Mouse (Mus musculus): Measurements from ENCODE around the gene Kcnh2. TPM values are rescaled to one million over a fixed set of nuclear protein-coding genes. Genes with fewer than 3 reads are reported as not detected.

Kcnh2 gene
- polyA plus RNA-seq, 1 experiment from 2014 or later, result 5.5 TPM

- peaks cover 25% of the 10 kb centered on the region for H3K27me3 ChIP-seq (ENCODE audit: insufficient read depth, low read length)
- H3K9me3 ChIP-seq (ENCODE audit: low read depth, low read length), result no peaks in the 10 kb centered on the region
- H3K4me2 ChIP-seq, result peak overlapping the region; percentile 98
- H3K4me3 ChIP-seq (ENCODE audit: low read depth, low read length), result peak overlapping the region; percentile 39; the same call in 1 of the 2 replicates
- ATAC-seq (ENCODE audit: insufficient read depth), result no peak
- peak; percentile 62 for DNase-seq
- peaks cover 61% of the 10 kb centered on the region for H3K4me1 ChIP-seq (ENCODE audit: insufficient read depth)
- H3K9ac ChIP-seq, result no peak overlapping the region
- no peak overlapping the region for H3K27ac ChIP-seq (ENCODE audit: low read depth)
- no peaks in the 10 kb centered on the region for H3K36me3 ChIP-seq (ENCODE audit: insufficient read depth)
- no peak for TF ChIP-seq CTCF (IDR thresholded peaks at IDR 0.05; ENCODE audit: low read depth)
- 24% methylated on average over 7 of the region's 7 CpGs for WGBS
Observed at GRCm38 (mm10) chr5:24347186-24347875, 4.1 kb downstream of the Kcnh2 start.

- Histone ChIP-seq H3K27me3 (ENCODE audit: insufficient read depth, low read length) (peaks cover 23% of the 10 kb centered on the region), H3K4me3 (ENCODE audit: low read depth, low read length) (no peak overlapping the region), H3K27ac (ENCODE audit: low read depth) (no peak overlapping the region), H3K9me3 (ENCODE audit: low read depth, low read length) (no peaks in the 10 kb centered on the region), H3K36me3 (ENCODE audit: insufficient read depth) (no peaks in the 10 kb centered on the region), H3K4me1 (ENCODE audit: insufficient read depth) (peaks cover 62% of the 10 kb centered on the region), H3K4me2 (no peak overlapping the region), H3K9ac (no peak overlapping the region)
- WGBS, result 78% methylated on average over 7 of the region's 7 CpGs
- DNase-seq (no peak), ATAC-seq (ENCODE audit: insufficient read depth) (no peak)
- TF ChIP-seq CTCF (IDR thresholded peaks at IDR 0.05; ENCODE audit: low read depth), result no peak
Observed at GRCm38 (mm10) chr5:24346313-24346712, 5.1 kb downstream of the Kcnh2 start.

- Histone ChIP-seq H3K27ac (ENCODE audit: low read depth) (peak overlapping the region; percentile 54; the same call in 1 of the 2 replicates), H3K9me3 (ENCODE audit: low read depth, low read length) (no peaks in the 10 kb centered on the region), H3K9ac (peak overlapping the region; percentile 5; the same call in 1 of the 2 replicates), H3K4me2 (peak overlapping the region; percentile 43), H3K4me3 (ENCODE audit: low read depth, low read length) (no peak overlapping the region), H3K27me3 (ENCODE audit: insufficient read depth, low read length) (peaks cover 7% of the 10 kb centered on the region; the same call in 1 of the 2 replicates), H3K36me3 (ENCODE audit: insufficient read depth) (no peaks in the 10 kb centered on the region), H3K4me1 (ENCODE audit: insufficient read depth) (peaks cover 52% of the 10 kb centered on the region)
- no peak for TF ChIP-seq CTCF (IDR thresholded peaks at IDR 0.05; ENCODE audit: low read depth)
- 13% methylated on average over 12 of the region's 12 CpGs for WGBS
- peak; percentile 85 for DNase-seq
- ATAC-seq (ENCODE audit: insufficient read depth), result peak; percentile 83
Observed at GRCm38 (mm10) chr5:24344477-24345051, 6.8 kb downstream of the Kcnh2 start.

- Histone ChIP-seq H3K9me3 (ENCODE audit: low read depth, low read length) (no peaks in the 10 kb centered on the region), H3K9ac (no peak overlapping the region), H3K4me2 (peak overlapping the region; percentile 43), H3K27me3 (ENCODE audit: insufficient read depth, low read length) (peaks cover 1% of the 10 kb centered on the region; the same call in 1 of the 2 replicates), H3K27ac (ENCODE audit: low read depth) (peak overlapping the region; percentile 54; the same call in 1 of the 2 replicates), H3K4me3 (ENCODE audit: low read depth, low read length) (no peak overlapping the region), H3K4me1 (ENCODE audit: insufficient read depth) (peaks cover 50% of the 10 kb centered on the region), H3K36me3 (ENCODE audit: insufficient read depth) (no peaks in the 10 kb centered on the region)
- WGBS, result 17% methylated on average over 2 of the region's 2 CpGs
- no peak for ATAC-seq (ENCODE audit: insufficient read depth)
- TF ChIP-seq CTCF (IDR thresholded peaks at IDR 0.05; ENCODE audit: low read depth), result no peak
- DNase-seq, result peak; percentile 53
Observed at GRCm38 (mm10) chr5:24343977-24344436, 7.4 kb downstream of the Kcnh2 start.

- 0 out of 2 replicates have a peak overlapping the region, but pooled peaks have one; percentile 43 for H3K4me2 ChIP-seq
- no peak overlapping the region for H3K27ac ChIP-seq (ENCODE audit: low read depth)
- no peak overlapping the region for H3K9ac ChIP-seq
- TF ChIP-seq CTCF (IDR thresholded peaks at IDR 0.05; ENCODE audit: low read depth), result no peak
- peaks cover 44% of the 10 kb centered on the region for H3K4me1 ChIP-seq (ENCODE audit: insufficient read depth)
- no peak for ATAC-seq (ENCODE audit: insufficient read depth)
- no peak overlapping the region for H3K4me3 ChIP-seq (ENCODE audit: low read depth, low read length)
- no peaks in the 10 kb centered on the region for H3K36me3 ChIP-seq (ENCODE audit: insufficient read depth)
- no peak for DNase-seq
- H3K27me3 ChIP-seq (ENCODE audit: insufficient read depth, low read length), result no peaks in the 10 kb centered on the region
- no peaks in the 10 kb centered on the region for H3K9me3 ChIP-seq (ENCODE audit: low read depth, low read length)
Observed at GRCm38 (mm10) chr5:24343379-24343778, 8.0 kb downstream of the Kcnh2 start.

- Histone ChIP-seq H3K4me3 (ENCODE audit: low read depth, low read length) (no peak overlapping the region), H3K4me1 (ENCODE audit: insufficient read depth) (peaks cover 41% of the 10 kb centered on the region), H3K4me2 (no peak overlapping the region), H3K27ac (ENCODE audit: low read depth) (no peak overlapping the region), H3K36me3 (ENCODE audit: insufficient read depth) (no peaks in the 10 kb centered on the region), H3K9me3 (ENCODE audit: low read depth, low read length) (no peaks in the 10 kb centered on the region), H3K27me3 (ENCODE audit: insufficient read depth, low read length) (no peaks in the 10 kb centered on the region), H3K9ac (no peak overlapping the region)
- no peak for DNase-seq
- TF ChIP-seq CTCF (IDR thresholded peaks at IDR 0.05; ENCODE audit: low read depth), result no peak
- WGBS, result 26% methylated on average over 8 of the region's 8 CpGs
- ATAC-seq (ENCODE audit: insufficient read depth), result no peak
Observed at GRCm38 (mm10) chr5:24342966-24343365, 8.4 kb downstream of the Kcnh2 start.

- no peaks in the 10 kb centered on the region for H3K27me3 ChIP-seq (ENCODE audit: insufficient read depth, low read length)
- H3K4me2 ChIP-seq, result no peak overlapping the region
- no peak for TF ChIP-seq CTCF (IDR thresholded peaks at IDR 0.05; ENCODE audit: low read depth)
- WGBS, result 64% methylated on average over 14 of the region's 14 CpGs
- ATAC-seq (ENCODE audit: insufficient read depth), result no peak
- H3K36me3 ChIP-seq (ENCODE audit: insufficient read depth), result no peaks in the 10 kb centered on the region
- no peak overlapping the region for H3K4me3 ChIP-seq (ENCODE audit: low read depth, low read length)
- H3K9me3 ChIP-seq (ENCODE audit: low read depth, low read length), result no peaks in the 10 kb centered on the region
- no peak overlapping the region for H3K9ac ChIP-seq
- H3K27ac ChIP-seq (ENCODE audit: low read depth), result no peak overlapping the region
- no peak for DNase-seq
- peaks cover 41% of the 10 kb centered on the region for H3K4me1 ChIP-seq (ENCODE audit: insufficient read depth)
Observed at GRCm38 (mm10) chr5:24342205-24342963, 9.0 kb downstream of the Kcnh2 start.

Data from lung, embryonic 14.5 days (tissue).